Mouse (Mus musculus) heart, adult 9 months (tissue): Measurements from ENCODE around the gene Dnajc7.
A peak's percentile ranks its signal among the peaks of the same experiment; 100 is the strongest.
"Not testable (repeated sequence)": the region's sequence is repeated elsewhere in the genome, so short reads cannot be mapped to it uniquely, and the experiment has no call there.

ENCODE experiments used
- DNase-seq, 2 experiments: peaks; one replicate each; pipeline ENCODE4 v3.0.0; 2022; ENCODE audit warnings: low spot score in 2 of 2

The Dnajc7 gene

GRCm38 (mm10) chr11:100619982-100620381 lies at the start of gene Dnajc7:
Dnajc7 (minus strand) TSS chr11:100620168.
- DNase-seq: no peak

GRCm38 (mm10) chr11:100659806-100660205 lies 39.8 kb upstream of the Dnajc7 start:
- DNase-seq: no peak

GRCm38 (mm10) chr11:100656458-100656857 lies 36.5 kb upstream of the Dnajc7 start:
- no peak for DNase-seq

- not testable (repeated sequence) for DNase-seq
Observed at GRCm38 (mm10) chr11:100655589-100655988, 35.6 kb upstream of the Dnajc7 start.

- no peak for DNase-seq
Observed at GRCm38 (mm10) chr11:100651748-100652147, 31.8 kb upstream of the Dnajc7 start.

- DNase-seq: no peak
Observed at GRCm38 (mm10) chr11:100651205-100651604, 31.2 kb upstream of the Dnajc7 start.

- no peak for DNase-seq
Observed at GRCm38 (mm10) chr11:100648405-100648804, 28.4 kb upstream of the Dnajc7 start.

GRCm38 (mm10) chr11:100646265-100646664 lies 26.3 kb upstream of the Dnajc7 start:
- no peak for DNase-seq

- no peak for DNase-seq
Observed at GRCm38 (mm10) chr11:100643612-100644575, 23.9 kb upstream of the Dnajc7 start.

GRCm38 (mm10) chr11:100640159-100640906 lies 20.4 kb upstream of the Dnajc7 start:
- no peak for DNase-seq

GRCm38 (mm10) chr11:100634530-100634929 lies 14.6 kb upstream of the Dnajc7 start:
- DNase-seq: no peak

- DNase-seq: no peak
Observed at GRCm38 (mm10) chr11:100628862-100629352, 8.9 kb upstream of the Dnajc7 start.

GRCm38 (mm10) chr11:100628056-100628455 lies 8.1 kb upstream of the Dnajc7 start:
- no peak for DNase-seq

GRCm38 (mm10) chr11:100626701-100627195 lies 6.8 kb upstream of the Dnajc7 start:
- peak; percentile 61 to 73 for DNase-seq

GRCm38 (mm10) chr11:100625754-100626700 lies 6.1 kb upstream of the Dnajc7 start:
- DNase-seq: no peak

GRCm38 (mm10) chr11:100623867-100624266 lies 3.9 kb upstream of the Dnajc7 start:
- DNase-seq: no peak

GRCm38 (mm10) chr11:100622714-100623113 lies 2.7 kb upstream of the Dnajc7 start:
- peak; percentile 93 to 96 for DNase-seq

GRCm38 (mm10) chr11:100619485-100619975 lies 438 bp downstream of the Dnajc7 start:
- DNase-seq: peak; percentile 95 to 96

- peak; percentile 58 to 64 for DNase-seq
Observed at GRCm38 (mm10) chr11:100618761-100619484, 1.0 kb downstream of the Dnajc7 start, which contains the start of gene Nkiras2. Nkiras2 (plus strand) TSS chr11:100619244.

GRCm38 (mm10) chr11:100617480-100617879 lies 2.5 kb downstream of the Dnajc7 start:
- no peak for DNase-seq
